Mouse (Mus musculus) ES-Bruce4 (cell line): ENCODE data around the gene Prps2.

Source experiments
- CTCF ChIP-seq: IDR thresholded peaks from one replicate; pipeline ENCODE4 v1.8.1; 2011; ENCODE audit warnings: low read depth, low read length
- EP300 ChIP-seq: IDR thresholded peaks from 2 replicates; pipeline ENCODE4 v1.6.1; 2011; ENCODE audit warnings: low read depth, low read length; ENCODE audit not compliant: insufficient read depth
- POLR2A ChIP-seq: IDR thresholded peaks from one replicate; pipeline ENCODE4 v1.8.1; 2011; ENCODE audit warnings: low read length; ENCODE audit not compliant: insufficient read depth

- no peak for TF ChIP-seq CTCF
- no peak for TF ChIP-seq POLR2A
- TF ChIP-seq EP300, result no peak
Measured at GRCm38 (mm10) chrX:167329098-167329497, 53.5 kb downstream of the Prps2 start.
